Mouse (Mus musculus) MEL (cell line): Measurements from ENCODE around the gene Oscp1. TPM values are rescaled to one million over a fixed set of nuclear protein-coding genes. Genes with fewer than 3 reads are reported as not detected.

Source experiments
- polyA plus RNA-seq, 2 experiments: library from polyadenylated mRNA; stranded (reverse) in 1 of 2; unstranded in 1 of 2; fragments of >175 nt in 1 of 2; fragments of >200 nt in 1 of 2; gene quantifications; 2 replicates each; pipeline versions ENCODE4 v1.2.1 to v1.2.4; 2012; ENCODE audit warnings: low replicate concordance in 2 of 2, low read depth in 1 of 2; ENCODE audit not compliant: insufficient read length in 2 of 2, insufficient read depth in 1 of 2, missing spikeins in 1 of 2
- total RNA-seq: library from RNA; depleted of rRNA; stranded (reverse); fragments of 300-350 nt; gene quantifications from 2 replicates; pipeline ENCODE4 v1.2.3, GENCODE M21; 2012; rRNA removed

Oscp1 gene
- total and polyA plus RNA-seq, 3 experiments, result 5.7 to 7.6 TPM; not detected in 1

Other genes starting within 250 kb of the Oscp1 start
- gene Csf3r, start 34.0 kb upstream of the Oscp1 start, total RNA-seq, result not detected in 2 replicates
- gene Csf3r, start 34.0 kb upstream of the Oscp1 start, polyA plus RNA-seq, result under 1 TPM in 1 of 2 experiments, not detected in 1; 0.06 TPM
- gene Mrps15, start 11.6 kb upstream of the Oscp1 start, total RNA-seq, result 91.5 and 92.9 TPM in 2 replicates
- gene Mrps15, start 11.6 kb upstream of the Oscp1 start, polyA plus RNA-seq, result 100 to 1,000 TPM in 1 of 2 experiments, not detected in 1; 157 TPM
- 33.9 and 35.0 TPM in 2 replicates for gene Lsm10, start 38.1 kb downstream of the Oscp1 start, total RNA-seq
- 10 to 100 TPM in 1 of 2 experiments, not detected in 1; 49.6 TPM for gene Lsm10, start 38.1 kb downstream of the Oscp1 start, polyA plus RNA-seq
- gene Stk40, start 45.4 kb downstream of the Oscp1 start, total RNA-seq, result 16.8 and 30.4 TPM in 2 replicates
- gene Stk40, start 45.4 kb downstream of the Oscp1 start, polyA plus RNA-seq, result 100 to 1,000 TPM in 1 of 2 experiments, 10 to 100 TPM in 1; 79.4 to 270 TPM
- gene Eva1b, start 89.2 kb downstream of the Oscp1 start, total RNA-seq, result 9.3 and 9.6 TPM in 2 replicates
- gene Eva1b, start 89.2 kb downstream of the Oscp1 start, polyA plus RNA-seq, result 10 to 100 TPM in 1 of 2 experiments, not detected in 1; 12.2 TPM
- 0.31 and 0.56 TPM in 2 replicates for gene Sh3d21, start 104.9 kb downstream of the Oscp1 start, total RNA-seq
- 1 to 10 TPM in 1 of 2 experiments, not detected in 1; 1.3 TPM for gene Sh3d21, start 104.9 kb downstream of the Oscp1 start, polyA plus RNA-seq
- gene Thrap3, start 144.2 kb downstream of the Oscp1 start, total RNA-seq, result 158 and 177 TPM in 2 replicates
- 100 to 1,000 TPM; 310 to 471 TPM for gene Thrap3, start 144.2 kb downstream of the Oscp1 start, polyA plus RNA-seq
- 15.4 and 16.4 TPM in 2 replicates for gene Map7d1, start 197.8 kb downstream of the Oscp1 start, total RNA-seq
- 10 to 100 TPM in 1 of 2 experiments, not detected in 1; 58.2 TPM for gene Map7d1, start 197.8 kb downstream of the Oscp1 start, polyA plus RNA-seq
- gene Trappc3, start 203.8 kb downstream of the Oscp1 start, total RNA-seq, result 66.6 and 71.0 TPM in 2 replicates
- 10 to 100 TPM in 1 of 2 experiments, not detected in 1; 72.0 TPM for gene Trappc3, start 203.8 kb downstream of the Oscp1 start, polyA plus RNA-seq
- not detected in 2 replicates for gene Col8a2, start 228.2 kb downstream of the Oscp1 start, total RNA-seq
- not detected for gene Col8a2, start 228.2 kb downstream of the Oscp1 start, polyA plus RNA-seq